Mouse (Mus musculus) megakaryocyte, embryonic 14.5 days (primary cell): ENCODE measurements around the gene Olfr1272.

Experiments
- FLI1 ChIP-seq: IDR thresholded peaks from 2 replicates; pipeline ENCODE4 v1.6.1; 2012; ENCODE audit warnings: low read length, inconsistent platforms, mixed read lengths
- GATA1 ChIP-seq: IDR thresholded peaks from 3 replicates; pipeline ENCODE4 v1.6.1; 2012; ENCODE audit warnings: mixed read lengths, low read length, inconsistent platforms, borderline replicate concordance

- no peak for TF ChIP-seq FLI1
- TF ChIP-seq GATA1, result no peak
Measured at GRCm38 (mm10) chr2:90270932-90271331, 21.7 kb downstream of the Olfr1272 start, which contains the start of gene Olfr1271.
